Mouse (Mus musculus) right cerebral cortex, adult 2 months (tissue): ENCODE data around the gene Psmf1.

Source experiments
- DNase-seq, 2 experiments: peaks; one replicate each; pipeline ENCODE4 v3.0.0; 2021 to 2022; ENCODE audit warnings: low spot score in 2 of 2

The Psmf1 gene

DNA sequence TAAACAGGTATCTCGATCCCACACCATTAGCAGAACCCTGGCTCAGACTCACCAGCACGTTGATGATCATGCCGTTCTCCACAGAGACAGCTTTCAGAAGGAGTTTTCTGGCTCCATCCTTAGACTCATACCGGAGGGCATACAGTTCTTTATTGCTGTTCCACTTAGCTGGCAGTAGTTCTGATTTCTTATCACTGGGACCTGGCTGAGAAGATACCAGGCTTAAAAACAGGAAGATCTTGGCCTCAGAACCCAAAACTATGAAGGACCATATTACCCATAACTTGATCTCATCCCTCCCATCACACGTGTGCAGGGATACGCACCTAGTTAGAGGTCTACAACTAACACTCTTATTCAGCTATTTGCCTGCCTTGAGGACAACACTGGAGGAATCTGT is 8.6 kb downstream of the Psmf1 start:
- DNase-seq = no peak

DNA sequence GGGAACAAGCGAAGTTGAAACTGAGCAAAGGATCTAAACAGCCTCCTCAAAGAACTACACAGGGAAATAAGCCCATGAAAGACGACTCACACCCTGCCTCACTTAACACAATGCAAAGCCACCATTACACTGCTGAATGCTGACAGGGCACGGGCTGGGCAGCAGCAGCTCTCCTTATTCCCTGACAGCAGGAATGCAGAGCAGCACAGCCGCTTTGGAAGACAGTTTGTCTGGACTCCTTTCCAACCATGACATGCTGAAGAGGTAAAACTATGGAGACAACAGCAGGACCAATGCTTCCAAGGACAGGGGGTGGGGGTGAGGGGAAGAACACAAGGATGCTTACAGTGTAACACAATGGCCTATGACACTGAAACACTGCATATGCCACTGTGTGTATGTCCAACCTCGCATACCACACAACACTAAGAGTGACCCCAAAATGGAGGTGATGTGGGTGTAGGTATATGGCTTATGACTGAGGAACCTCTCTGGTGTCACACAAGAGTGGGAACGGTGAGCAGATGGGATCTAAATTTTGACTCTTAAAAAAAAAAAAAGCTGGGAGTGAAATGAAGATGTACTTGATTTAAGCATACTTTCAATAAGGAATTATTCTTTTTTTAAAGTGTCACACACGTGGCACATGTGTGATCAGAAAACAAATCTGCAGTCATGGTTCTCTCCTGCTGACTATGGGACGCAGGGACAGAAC is 10.7 kb downstream of the Psmf1 start:
- no peak for DNase-seq

DNA sequence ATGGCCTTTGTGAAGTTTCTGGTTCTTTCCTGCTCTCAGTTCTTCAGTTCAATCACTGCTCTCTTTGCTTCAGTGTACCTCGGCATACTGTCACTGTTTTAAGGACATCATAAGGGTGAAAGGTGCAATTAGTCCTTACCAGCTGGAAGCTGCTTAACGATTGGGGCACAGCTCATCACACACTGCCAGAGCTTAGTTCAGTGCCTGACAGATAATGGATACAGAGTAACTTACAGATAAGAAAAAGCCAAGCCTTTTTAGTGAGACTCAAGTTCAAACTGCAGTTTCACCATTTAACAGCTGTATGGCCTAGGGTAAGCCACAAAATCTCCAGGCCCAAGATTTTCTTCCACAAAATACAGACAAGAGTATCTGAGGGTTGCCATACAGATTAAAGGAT is 19.9 kb downstream of the Psmf1 start:
- no peak for DNase-seq

DNA sequence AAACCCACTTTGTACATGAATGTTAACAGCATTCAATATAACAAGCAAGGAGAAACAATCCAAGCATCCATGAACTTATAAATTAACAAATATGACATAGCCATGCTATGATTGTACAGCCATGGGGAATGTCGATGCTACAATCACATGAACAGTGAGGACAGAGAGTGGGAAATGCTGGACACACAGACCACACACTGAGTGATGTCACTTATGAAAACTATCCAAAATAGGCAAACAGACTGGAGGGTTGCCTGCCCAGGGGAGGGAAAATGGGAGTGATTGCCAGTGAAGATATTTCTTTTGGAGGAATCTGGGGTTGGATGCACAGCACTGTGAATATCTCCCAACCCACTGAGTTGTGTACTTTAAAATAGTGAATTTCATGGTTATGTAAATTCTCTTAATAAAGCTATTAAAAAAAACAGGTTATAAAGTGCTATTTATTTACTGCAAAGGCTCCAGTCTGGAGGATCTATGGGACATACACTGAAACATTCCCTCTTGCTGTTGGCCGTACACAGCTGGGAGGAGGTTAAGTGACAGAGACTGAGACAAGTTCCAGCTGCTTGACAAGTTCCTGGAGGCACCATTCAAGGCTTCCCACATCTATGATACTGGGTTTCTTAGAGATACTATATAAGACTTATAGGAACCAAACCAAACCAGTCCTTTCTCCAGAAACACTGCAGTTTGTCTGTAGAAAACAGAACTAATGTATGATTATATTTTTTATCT is 27.5 kb downstream of the Psmf1 start:
- no peak for DNase-seq

DNA sequence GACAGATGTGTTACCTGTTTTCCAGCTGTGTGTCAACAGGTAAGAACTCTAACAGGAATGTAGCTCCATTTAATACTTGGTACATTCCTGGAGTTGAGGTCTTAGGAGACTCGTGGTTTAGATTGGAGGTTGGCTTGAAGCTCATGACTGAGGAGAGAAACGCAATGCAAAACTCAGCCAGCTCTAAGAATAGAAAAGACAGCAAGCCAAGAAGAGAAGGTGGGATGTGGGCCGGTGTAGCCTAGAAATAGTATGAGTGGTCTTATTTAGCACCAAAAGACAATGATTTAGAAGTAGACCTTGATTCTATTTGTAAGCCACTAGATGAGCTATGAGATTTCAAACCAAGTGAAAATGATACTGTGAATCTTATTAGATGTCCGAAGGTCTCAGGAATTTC is 28.5 kb downstream of the Psmf1 start:
- DNase-seq = peak; percentile 55

DNA sequence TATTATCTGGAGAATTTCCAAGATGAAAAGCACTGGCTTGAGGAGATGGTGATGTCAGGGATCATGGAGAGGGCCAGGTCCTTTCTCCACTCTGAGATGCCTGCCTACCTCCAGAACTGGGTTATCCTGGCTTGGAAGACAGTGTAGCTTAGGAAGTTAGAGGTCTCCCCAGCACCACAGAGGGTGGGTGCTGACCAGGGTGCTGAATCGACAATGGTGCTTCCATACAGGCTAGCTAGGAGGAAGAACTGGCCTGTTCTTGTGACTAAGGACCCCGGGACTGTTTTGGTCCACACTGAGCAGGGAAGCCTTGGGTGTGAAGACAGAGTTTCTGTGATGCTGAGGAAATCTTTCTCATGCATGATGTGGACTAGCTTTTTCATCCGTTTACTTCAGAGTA is 31.3 kb downstream of the Psmf1 start:
- no peak for DNase-seq

DNA sequence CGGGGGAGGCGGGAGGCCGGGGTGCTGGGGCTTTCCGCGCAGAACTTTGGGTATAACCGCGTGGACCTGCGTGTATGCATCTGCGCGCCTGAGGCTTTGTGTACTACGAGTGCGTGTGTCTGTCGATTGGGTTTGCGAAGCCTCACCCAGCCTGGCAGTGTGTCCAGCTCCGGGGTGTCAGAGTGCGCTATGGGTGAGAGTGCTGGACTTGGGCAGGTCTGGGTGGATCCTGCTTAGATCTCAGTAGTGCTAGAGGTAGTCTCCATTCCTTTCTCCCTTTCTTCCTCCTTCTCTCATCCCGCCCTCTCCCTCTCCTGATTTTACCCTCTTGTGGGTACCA is 41.2 kb downstream of the Psmf1 start:
- DNase-seq = peak in 1 of 2 experiments; percentile 40

DNA sequence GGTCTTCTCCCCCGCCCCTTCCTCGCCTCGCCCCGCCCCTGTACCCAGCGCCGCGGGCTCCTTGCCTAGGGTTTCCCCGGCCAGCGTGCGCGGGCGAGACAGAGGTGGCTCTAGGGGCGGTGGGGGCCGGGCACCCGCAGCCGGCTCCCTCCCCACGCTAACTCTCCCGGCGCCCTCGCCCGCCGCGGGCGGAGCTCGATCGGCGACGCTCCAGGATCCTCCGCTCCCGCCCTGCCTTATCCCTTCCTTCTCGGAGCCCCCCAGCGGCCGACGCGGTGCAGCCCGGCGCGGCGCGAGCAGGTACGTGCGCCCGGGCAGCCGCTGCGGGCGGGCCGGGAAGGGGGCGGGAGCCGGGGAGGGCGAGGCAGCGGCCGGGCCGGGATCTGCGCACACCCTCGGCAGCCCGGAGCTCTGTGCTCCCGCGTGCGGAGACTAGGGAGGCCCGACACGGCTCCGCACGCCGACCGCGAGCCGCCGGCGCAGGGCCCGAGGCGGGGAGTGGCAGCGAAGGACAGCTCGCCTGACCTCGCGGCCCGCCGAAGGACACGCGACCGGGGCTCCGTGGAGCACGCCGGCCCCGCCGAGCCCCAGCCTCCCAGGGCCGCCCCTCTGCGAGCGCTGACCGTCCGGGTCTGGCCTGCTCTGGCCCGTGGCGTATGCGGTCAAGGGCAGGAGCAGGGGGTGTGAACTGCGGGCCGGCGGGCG is 41.7 kb downstream of the Psmf1 start:
- peak; percentile 31 to 47 for DNase-seq

DNA sequence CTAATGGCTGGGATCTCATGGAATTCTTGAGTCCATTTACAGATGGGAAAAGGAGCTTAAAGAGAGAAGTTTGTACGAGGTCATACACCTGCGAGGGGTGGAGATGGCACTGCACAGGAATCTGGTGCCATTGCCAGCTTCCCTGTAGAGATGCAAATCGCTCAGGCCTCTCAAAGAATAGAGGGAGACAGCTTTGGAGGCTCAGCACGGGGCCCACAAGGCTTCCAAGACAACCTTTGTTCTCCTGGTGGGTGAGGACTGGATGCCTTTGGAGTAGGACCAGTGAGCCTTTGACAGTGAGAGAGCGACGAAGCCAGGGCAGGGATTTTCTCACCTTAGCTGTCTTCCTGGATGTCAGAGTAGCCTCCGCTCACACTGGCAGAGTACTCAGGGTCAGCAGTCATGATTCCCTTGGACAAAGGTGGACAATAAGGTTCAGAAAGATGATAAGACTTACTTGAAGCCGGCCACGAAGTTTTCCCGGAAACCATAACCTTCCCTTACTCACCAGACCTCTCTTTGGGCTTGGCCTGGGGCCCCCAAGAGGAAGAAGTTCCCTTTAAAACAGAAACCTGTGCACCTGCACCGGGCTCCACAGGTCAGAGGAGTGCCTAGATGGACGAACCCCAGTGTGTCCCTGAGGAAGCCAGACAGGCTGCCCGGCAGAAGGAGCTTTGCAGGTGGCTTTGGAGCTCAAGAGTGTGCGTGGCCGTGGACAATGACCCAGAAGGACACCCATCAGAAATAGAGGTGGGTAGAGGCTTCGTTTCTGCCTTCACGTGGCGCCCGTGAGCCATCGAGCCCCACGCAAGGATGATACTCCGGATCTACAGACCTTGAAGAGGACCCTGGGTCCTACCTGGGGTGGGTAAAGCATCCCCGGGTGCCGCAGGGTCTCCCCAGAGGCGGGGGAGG is 42.5 kb downstream of the Psmf1 start, which contains the start of gene Tmem74b:
TSS of gene Tmem74b (plus strand) at position 778 of the 915 bp plus-strand sequence.
- no peak for DNase-seq

DNA sequence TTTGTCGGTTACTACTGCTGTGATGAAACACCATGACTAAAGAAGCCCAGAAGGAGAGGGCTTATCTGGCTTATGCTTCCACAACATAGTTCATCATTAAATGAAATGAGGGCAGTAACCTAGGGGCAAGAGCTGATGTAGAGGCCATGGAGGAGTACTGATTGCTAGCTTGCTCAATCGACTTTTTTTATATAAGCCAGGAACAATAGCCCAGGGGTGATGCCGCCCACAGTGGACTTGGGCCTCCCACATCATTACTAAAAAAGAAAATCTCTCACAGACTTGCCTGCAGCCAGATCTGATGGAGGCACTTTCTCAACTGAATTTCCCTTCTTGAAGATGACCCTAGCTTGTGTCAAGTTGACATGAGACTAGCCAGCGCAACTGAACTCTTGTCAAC is 61.0 kb downstream of the Psmf1 start:
- DNase-seq = no peak

DNA sequence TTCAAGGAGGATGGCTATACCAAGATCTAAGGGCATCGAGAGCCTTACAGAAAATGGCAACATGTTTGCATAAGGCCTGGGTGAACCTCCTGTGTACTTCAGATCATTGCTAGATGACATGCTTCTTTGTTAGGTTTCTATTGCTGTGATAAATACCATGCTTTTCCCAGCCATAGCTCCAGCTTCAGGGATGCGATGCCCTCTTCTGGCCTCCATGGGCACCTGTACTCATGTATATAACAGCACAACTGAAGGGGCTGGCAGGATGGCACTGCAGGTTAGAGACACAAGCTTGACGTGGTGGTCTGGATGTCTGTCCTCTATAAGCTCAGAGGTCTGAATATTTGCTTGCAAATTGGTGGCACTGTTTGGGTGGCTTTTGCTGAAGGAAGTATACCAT is 61.6 kb downstream of the Psmf1 start:
- no peak for DNase-seq

DNA sequence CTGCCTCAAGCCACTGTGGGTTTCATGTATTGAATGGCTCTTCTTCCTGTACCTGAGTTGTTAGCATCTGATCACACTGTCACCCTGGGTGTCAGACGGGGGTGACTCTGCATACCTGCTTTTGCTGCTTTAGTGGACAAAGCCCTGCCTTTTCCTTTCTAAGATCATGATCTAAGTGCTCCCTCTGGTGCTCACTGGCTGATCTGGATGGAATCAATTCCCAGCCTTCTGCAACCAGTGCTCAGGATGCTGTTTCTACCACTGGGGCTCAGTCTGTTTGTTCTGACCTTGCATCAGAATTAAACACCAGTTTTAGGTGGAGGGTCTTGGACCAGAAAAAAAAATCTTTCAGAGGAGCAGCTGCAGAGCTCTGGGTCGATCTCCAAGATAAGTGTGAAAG is 67.8 kb downstream of the Psmf1 start:
- DNase-seq = peak; percentile 18 to 28

DNA sequence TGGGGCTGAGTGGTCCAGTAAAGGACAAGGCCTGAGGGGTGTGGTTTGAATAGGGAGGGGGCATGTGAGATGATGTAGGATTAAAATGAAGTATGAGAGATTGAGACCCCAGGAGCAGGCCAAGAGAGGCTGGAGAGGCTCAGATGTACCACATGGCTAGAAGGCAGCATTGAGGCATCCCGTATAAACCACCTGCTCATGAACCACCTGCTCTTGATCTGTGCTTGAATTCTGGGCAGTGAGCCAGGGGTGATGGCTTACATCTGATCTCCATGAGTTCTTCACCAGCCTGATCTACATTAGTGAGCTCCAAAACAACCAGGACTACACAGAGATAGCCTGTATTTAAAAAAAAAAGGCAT is 73.0 kb downstream of the Psmf1 start:
- no peak for DNase-seq

DNA sequence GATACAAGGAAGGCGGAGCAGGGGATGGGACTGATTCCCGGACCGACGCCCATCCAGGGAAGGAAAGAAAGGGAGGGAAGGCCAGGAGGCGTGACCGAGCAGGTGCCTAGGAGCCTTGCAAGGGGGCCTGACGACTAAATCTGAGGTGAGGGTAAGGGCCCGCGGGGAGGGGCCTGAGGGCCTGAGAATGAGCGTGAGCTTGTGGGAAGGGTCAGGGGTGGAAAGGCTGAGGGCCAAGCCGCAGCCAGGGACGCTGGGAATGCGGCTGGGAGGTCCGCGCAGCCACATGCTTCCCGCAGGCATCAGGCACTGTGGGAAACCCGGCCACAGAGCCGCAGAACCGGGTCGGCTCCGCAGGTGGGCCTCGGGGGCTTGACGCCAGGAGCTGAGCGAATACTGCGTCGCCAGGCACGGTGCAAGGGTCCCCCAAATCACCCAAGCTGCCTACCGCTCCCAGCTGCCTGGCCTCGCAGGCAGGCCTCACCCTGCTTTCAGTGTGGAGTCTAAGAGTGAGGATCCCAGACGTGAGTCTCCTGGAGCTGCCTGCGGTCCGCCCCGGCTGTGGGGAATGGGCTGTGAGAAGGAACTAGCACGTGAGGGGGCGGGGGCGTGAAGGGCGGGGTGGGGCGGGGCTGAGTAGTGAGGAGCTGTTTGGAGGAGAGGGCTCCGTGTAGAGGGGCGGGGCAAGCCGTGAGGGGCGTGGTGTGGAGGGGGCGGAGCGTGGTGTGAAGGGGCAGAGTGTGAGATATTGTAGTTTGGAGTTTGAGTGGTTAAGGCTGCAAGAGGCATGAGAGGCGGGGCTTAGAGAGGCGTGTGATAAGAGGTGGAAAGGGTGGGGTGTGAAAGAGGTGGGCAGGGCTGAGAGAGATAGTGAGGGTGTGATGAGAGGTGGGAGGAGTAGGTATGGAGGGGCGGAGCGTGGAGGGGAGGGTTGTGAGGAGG is 73.7 kb downstream of the Psmf1 start:
- no peak for DNase-seq

DNA sequence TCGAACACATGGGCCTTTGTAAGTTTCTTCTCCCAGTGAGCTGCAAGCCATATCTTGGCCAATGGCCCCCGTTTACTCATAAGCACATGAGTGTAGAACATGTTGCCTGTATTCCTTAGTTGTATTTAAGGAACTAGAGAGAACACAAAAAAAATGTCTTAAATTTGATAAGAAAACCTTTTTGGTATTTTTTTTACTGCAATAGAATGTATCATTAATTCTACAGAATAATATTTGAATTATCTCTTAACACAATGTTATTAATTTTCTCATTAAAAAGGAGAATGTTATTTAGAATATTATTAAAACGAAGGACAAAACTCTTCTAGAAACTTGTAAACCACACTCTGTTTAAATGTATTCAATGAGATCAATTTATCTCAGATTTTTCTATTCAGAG is 75.6 kb downstream of the Psmf1 start, which contains the start of gene Rad21l:
TSS of gene Rad21l (minus strand) at position 101 of the 400 bp plus-strand sequence.
- DNase-seq = no peak
